Mouse (Mus musculus): Measurements from ENCODE around the gene Sohlh2.
A peak's percentile ranks its signal among the peaks of the same experiment; 100 is the strongest.

Sohlh2 gene

DNA sequence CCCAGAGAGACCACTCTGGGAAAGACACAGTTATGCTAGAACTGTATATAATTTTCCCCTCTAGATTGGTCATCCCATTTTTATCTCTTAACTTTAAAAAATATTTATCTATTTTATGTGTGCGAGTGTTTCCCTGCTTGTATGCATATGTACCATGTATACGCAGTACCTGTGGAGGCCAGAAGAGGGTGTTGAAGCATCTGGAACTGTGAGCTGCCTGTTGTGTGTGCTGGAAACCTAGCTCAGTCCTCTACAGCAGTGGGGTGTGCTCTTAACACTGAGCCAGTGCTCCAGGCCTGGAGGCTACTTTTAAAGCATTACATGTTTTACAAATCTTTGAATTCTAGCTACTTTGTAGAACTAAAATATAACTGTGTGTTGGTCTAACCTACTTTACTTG, 24.6 kb downstream of the Sohlh2 start:
- DNase-seq (ENCODE audit: low spot score in 2 of 2) = no peak

GRCm38 (mm10) chr3:55207665-55208064, 25.8 kb downstream of the Sohlh2 start:
- no peak for DNase-seq (ENCODE audit: low spot score in 2 of 2)

- no peak for DNase-seq (ENCODE audit: low spot score in 2 of 2)
Observed at GRCm38 (mm10) chr3:55212254-55212653, 30.4 kb downstream of the Sohlh2 start.

GRCm38 (mm10) chr3:55213785-55214184, 32.0 kb downstream of the Sohlh2 start:
- DNase-seq (ENCODE audit: low spot score in 2 of 2) = no peak

GRCm38 (mm10) chr3:55214413-55214812, 32.6 kb downstream of the Sohlh2 start:
- DNase-seq (ENCODE audit: low spot score in 2 of 2) = no peak

DNA sequence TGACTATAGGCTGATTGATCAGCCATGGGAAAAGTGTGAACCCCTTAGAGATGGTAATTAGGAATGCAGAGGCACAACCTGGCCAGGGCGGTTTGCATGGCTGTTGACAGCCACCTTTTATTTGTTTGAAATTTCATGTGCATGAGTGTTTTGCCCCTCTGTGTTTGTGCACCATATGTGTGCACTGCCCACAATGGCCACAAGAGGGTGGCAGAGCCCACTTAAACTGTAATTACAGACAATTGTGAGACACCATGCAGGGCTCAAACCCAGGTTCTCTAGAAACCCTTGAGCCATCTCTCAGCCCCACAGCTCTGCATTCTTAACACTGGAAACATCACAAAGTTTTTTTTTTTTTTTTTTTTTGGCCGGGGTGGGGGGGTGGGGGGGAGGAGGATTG, 40.7 kb downstream of the Sohlh2 start:
- no peak for DNase-seq (ENCODE audit: low spot score in 2 of 2)

DNA sequence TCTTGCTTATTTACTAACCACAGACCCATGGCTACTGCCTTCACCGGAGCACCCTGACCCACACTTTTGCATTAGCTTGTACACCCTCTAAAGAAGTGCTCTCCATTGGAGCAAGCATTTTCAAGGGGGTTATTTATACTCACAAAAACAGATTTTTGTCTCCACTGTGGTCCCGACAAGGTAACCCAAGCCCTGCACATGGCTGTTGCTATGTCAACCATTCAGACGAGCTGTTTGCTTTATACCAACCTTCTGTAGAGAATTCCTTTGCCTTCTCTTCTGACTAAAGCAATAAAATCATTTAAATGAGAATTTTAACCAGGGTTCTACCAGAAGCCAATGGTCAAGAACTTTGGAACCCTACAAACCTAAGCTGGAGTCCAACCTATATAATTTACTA, 42.0 kb downstream of the Sohlh2 start:
- no peak for DNase-seq (ENCODE audit: low spot score in 2 of 2)

GRCm38 (mm10) chr3:55226501-55227213, 44.8 kb downstream of the Sohlh2 start:
- no peak for DNase-seq (ENCODE audit: low spot score in 2 of 2)

DNA sequence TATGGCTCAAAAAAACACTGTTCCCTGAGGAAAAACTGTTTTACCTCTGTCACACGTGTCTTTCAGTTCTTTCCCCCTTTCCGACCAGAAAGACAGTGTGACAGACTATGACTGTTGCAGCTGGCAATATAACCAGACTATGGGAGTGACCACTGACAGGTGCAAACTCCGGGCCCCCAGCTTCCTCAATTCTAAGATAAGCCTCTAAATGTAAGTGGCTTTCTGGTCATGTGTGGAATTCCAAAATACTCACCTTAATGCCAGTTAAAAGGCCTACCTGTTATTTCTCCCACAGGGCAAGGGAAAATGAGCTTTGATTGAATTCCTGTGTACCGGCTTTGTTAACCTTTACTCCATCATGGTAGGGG, 45.4 kb downstream of the Sohlh2 start:
- no peak for DNase-seq (ENCODE audit: low spot score in 2 of 2)

- DNase-seq (ENCODE audit: low spot score in 2 of 2) = no peak
Observed at GRCm38 (mm10) chr3:55241730-55242421, 60.0 kb downstream of the Sohlh2 start, which contains the start of gene Dclk1. Gene Dclk1 (plus strand): TSS chr3:55242364.

- DNase-seq (ENCODE audit: low spot score in 2 of 2) = peak; percentile 80 to 85
Observed at GRCm38 (mm10) chr3:55242422-55243055, 60.7 kb downstream of the Sohlh2 start.

GRCm38 (mm10) chr3:55243056-55243471, 61.2 kb downstream of the Sohlh2 start:
- peak; percentile 26 to 34 for DNase-seq (ENCODE audit: low spot score in 2 of 2)

- peak; percentile 32 to 36 for DNase-seq (ENCODE audit: low spot score in 2 of 2)
Observed at GRCm38 (mm10) chr3:55244087-55244486, 62.3 kb downstream of the Sohlh2 start.

DNA sequence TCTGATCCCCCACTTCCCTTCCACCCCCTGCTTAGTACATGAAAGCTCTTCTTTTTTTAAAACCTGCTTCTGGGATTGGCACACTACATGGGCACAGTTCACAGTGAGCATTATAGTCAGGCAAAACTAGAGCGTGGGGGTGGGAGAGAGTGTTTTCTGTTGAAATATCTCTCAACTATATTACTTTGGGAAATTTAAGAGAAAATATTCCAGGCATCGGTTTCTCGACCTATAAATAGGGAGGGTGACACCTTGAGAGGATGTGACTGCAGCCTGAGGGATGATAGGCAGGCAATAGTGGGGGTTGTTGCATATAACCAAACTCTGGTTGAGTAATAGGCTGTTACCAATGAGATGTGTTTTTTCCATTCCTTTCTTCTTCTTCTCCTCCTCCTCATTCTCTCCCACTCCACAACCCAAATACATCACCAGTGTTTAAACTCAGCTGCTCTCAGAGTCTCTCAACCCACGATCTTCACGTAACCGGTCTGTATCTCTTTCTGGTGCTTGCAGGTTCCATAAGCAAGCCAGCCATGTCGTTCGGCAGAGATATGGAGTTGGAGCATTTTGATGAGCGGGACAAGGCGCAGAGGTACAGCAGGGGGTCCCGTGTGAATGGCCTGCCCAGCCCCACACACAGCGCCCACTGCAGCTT, 64.9 kb downstream of the Sohlh2 start:
- DNase-seq (ENCODE audit: low spot score in 2 of 2) = no peak

GRCm38 (mm10) chr3:55248048-55248447, 66.2 kb downstream of the Sohlh2 start:
- DNase-seq (ENCODE audit: low spot score in 2 of 2) = no peak

- peak in 1 of 2 experiments; percentile 39 for DNase-seq (ENCODE audit: low spot score in 2 of 2)
Observed at GRCm38 (mm10) chr3:55248508-55248907, 66.7 kb downstream of the Sohlh2 start.

DNA sequence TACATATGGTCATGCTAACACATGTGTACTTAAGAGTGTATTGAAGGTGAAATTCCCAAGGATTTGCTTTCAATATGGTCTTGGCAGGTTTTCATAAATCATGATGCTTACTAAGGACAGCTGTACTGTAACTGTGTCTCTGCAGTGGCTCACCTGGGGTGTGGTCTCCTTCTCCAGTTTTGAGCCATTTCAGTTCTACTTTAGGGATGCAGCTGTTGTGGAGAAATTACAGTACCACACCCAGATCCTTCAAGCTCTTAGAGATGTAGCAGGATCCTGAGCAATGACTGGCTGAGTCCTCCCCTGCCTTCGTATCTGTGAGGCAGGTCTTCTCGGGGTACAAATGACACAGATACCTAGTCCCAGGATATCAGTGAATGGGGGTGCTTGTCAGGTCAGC, 68.8 kb downstream of the Sohlh2 start:
- DNase-seq (ENCODE audit: low spot score in 2 of 2) = no peak

All from frontal cortex, postnatal 14 days (tissue).